Mouse (Mus musculus): ENCODE data around the gene Atp1b3. TPM values are rescaled to one million over a fixed set of nuclear protein-coding genes. Genes with fewer than 3 reads are reported as not detected.
A peak's percentile ranks its signal among the peaks of the same experiment; 100 is the strongest.
"Not testable (repeated sequence)": the region's sequence is repeated elsewhere in the genome, so short reads cannot be mapped to it uniquely, and the experiment has no call there.

Gene Atp1b3
- total RNA-seq, 2 experiments from 2014 or later: 78.5 to 87.6 TPM

- peak; percentile 66 for DNase-seq
Measured at GRCm38 (mm10) chr9:96363581-96364140, 581 bp downstream of the Atp1b3 start.

GRCm38 (mm10) chr9:96360056-96360455 lies 4.2 kb downstream of the Atp1b3 start:
- DNase-seq: no peak

GRCm38 (mm10) chr9:96353799-96354198 lies 10.4 kb downstream of the Atp1b3 start:
- DNase-seq: no peak

GRCm38 (mm10) chr9:96353121-96353769 lies 11.0 kb downstream of the Atp1b3 start:
- DNase-seq: no peak

- not testable (repeated sequence) for DNase-seq
Measured at GRCm38 (mm10) chr9:96351771-96352170, 12.5 kb downstream of the Atp1b3 start.

GRCm38 (mm10) chr9:96350476-96350875 lies 13.8 kb downstream of the Atp1b3 start:
- no peak for DNase-seq

- peak in 1 of 2 experiments; percentile 22 for DNase-seq
Measured at GRCm38 (mm10) chr9:96350010-96350409, 14.2 kb downstream of the Atp1b3 start.

GRCm38 (mm10) chr9:96348885-96349284 lies 15.4 kb downstream of the Atp1b3 start:
- no peak for DNase-seq

- DNase-seq: no peak
Measured at GRCm38 (mm10) chr9:96345750-96346149, 18.5 kb downstream of the Atp1b3 start.

- DNase-seq: no peak
Measured at GRCm38 (mm10) chr9:96331146-96331545, 33.1 kb downstream of the Atp1b3 start.

GRCm38 (mm10) chr9:96328226-96328625 lies 36.0 kb downstream of the Atp1b3 start:
- no peak for DNase-seq

- DNase-seq: no peak
Measured at GRCm38 (mm10) chr9:96326496-96326923, 37.7 kb downstream of the Atp1b3 start.

GRCm38 (mm10) chr9:96324502-96324901 lies 39.7 kb downstream of the Atp1b3 start:
- no peak for DNase-seq

- no peak for DNase-seq
Measured at GRCm38 (mm10) chr9:96322411-96323152, 41.7 kb downstream of the Atp1b3 start.

- peak in 1 of 2 experiments; percentile 21 for DNase-seq
Measured at GRCm38 (mm10) chr9:96320551-96320980, 43.7 kb downstream of the Atp1b3 start.

GRCm38 (mm10) chr9:96319333-96319732 lies 44.9 kb downstream of the Atp1b3 start:
- no peak for DNase-seq

- no peak for DNase-seq
Measured at GRCm38 (mm10) chr9:96312074-96312473, 52.2 kb downstream of the Atp1b3 start.

- DNase-seq: no peak
Measured at GRCm38 (mm10) chr9:96308816-96309215, 55.4 kb downstream of the Atp1b3 start.

GRCm38 (mm10) chr9:96299324-96300008 lies 64.8 kb downstream of the Atp1b3 start:
- no peak for DNase-seq

- DNase-seq: no peak
Measured at GRCm38 (mm10) chr9:96292144-96292543, 72.1 kb downstream of the Atp1b3 start.

GRCm38 (mm10) chr9:96284916-96285315 lies 79.3 kb downstream of the Atp1b3 start:
- DNase-seq: no peak
